Mouse (Mus musculus): ENCODE results near the gene Ifnl2.

The Ifnl2 gene

DNA sequence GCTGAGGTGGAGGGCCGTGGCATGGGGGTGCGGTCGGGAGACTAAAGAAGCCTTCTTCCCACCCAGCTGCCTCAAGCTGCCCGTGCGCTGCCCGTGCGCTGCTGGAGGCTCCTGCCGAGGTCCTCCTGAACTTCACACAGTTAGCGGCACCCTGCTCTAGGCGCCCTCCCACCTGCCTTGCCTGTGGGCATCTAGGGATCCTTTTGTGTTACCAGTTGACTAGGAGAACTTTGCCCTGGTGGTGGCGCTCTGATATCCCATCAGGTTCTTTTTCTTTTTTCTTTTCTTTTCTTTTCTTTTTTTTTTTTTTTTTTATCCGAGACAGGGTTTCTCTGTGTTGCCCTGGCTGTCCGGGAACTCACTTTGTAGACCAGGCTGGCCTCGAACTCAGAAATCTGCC is 19.4 kb downstream of the Ifnl2 start:
- no peak for DNase-seq (ENCODE audit: low spot score)

DNA sequence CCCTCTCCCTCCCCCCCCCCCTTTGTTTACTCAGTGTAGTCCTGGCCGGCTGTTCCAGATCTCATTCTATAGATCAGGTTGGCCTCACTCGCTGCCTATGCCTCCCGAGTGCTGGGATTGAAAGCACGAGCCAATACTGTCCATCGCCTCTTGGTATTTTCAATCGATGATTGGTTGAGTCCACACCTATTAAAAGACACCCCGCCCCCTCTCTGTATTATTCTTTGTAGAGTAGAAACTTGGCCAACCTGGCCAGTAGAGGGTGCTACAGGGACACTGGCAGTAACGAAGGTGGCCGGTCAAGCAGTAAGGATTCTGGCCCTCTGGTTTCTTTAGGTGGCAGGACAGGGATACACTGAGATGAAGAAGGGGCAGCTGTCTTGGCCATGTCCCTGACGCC is 19.8 kb downstream of the Ifnl2 start:
- peak; percentile 81 for DNase-seq (ENCODE audit: low spot score)

DNA sequence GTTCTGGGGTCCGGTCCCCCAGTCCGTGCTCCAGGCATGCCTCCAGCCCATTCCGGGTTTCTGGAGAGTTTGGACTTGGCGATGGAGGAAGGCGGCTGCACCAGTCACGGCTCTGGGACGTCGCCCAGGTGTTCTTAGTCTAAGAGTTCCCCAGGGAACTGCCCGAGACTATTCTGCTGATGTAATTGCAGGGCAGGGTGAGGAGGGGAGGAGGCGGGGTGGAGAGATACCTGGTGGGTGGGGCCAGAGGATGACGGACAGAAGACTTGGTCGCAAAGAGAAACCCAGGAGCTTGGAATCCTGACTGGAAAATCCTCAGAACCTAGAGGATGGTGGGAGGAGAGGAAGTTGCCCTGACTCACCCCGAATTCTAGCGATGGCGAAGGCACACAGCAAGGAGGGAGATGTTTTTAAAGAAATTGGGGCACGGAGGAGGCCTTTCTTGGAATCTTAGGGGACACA is 22.2 kb downstream of the Ifnl2 start:
- no peak for DNase-seq (ENCODE audit: low spot score)

DNA sequence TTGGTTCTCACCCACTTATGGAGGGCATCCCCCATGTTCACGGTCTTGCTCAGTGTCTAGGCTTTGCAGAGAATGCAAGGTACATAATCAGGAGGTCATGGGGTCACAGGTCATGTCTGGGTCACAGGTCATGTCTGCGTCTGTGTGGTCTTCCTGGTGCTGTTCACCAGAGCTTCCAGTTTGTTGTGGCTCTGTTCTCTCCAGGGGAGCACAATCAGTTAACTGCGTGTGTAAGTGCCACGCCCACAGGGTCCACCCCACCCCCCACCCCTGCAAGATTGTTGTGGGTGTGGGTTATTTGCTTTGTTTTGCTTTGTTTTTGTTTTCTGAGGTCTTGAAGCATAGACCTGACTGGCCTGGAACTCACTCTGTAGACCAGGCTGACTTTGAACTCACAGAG is 26.1 kb downstream of the Ifnl2 start:
- peak; percentile 44 for DNase-seq (ENCODE audit: low spot score)

DNA sequence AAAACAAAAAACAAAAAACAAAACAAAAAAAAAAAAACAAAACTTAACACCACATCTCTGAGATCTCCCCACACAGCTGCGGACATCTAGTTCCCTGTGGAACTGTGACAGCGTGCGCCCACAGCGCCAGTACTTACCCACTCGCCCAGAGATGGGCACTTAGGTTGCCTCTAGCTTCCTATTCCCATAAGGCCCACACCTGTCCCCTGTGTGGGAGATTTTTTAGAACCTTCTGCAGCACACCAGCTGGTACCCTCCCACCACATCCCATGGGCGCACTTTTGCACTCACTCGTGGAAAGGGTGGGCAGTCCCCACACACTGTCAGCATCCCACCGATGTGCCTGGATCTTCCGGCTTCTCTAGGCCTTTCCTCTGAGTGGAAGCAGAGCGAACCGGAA is 27.4 kb downstream of the Ifnl2 start:
- no peak for DNase-seq (ENCODE audit: low spot score)

DNA sequence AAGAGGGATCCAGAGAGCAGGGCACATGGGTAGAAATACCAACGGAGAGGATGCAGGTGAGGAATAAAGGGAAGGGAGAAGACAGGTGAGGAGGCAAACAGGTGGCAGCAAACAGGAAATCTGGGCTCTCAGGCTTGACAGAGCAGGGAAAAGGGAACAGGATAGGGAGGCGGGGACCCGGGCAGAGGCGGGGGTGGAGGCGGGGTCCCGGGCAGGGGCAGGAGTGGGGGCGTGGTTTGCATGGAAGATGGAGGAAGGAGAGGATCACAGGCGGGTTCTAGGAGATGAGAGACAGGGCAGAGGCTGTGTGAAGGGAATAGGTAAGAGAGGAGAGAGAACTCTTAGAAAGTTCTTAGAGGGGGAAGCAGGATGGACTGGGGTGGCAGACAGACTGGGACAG is 31.4 kb downstream of the Ifnl2 start:
- peak; percentile 13 for DNase-seq (ENCODE audit: low spot score)

DNA sequence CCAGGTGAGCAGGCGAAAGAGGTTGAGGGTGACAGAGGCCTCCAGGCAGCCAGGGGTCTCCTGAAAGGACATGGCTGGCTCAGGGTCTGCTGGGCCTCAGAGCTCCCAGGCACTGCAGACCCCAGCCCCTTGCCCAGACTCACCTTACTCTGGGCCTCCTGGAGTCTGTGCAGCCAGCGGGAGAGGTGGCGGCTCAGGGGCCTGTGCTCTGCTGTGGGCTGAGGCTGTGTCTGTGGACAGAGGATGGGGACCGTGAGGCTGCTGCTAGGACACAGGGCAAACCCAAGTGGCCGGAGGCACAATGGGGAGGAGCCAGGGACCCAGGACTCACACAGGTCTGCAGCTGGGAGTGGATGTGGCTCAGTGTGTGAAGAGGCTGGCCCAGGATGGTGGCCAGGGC is 32.9 kb downstream of the Ifnl2 start:
- DNase-seq (ENCODE audit: low spot score): no peak

DNA sequence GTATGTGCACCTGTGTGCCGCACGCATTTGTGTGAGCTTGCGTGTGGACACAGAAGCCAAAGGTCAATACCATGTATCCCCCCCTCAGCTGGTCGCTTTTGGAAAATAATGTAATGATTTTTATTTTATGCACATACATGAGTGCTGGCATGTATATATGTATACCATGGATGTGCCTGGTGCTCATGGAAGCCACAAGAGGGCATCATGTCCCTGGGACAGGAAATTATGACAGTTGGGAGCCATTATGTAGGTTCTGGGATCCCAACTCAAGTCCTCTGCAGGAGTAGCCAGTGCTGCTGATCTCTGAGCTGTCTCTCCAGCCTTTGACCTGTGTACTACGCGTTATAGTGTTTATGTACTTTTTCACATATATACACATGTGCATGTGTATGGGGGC is 34.1 kb downstream of the Ifnl2 start:
- DNase-seq (ENCODE audit: low spot score): no peak

DNA sequence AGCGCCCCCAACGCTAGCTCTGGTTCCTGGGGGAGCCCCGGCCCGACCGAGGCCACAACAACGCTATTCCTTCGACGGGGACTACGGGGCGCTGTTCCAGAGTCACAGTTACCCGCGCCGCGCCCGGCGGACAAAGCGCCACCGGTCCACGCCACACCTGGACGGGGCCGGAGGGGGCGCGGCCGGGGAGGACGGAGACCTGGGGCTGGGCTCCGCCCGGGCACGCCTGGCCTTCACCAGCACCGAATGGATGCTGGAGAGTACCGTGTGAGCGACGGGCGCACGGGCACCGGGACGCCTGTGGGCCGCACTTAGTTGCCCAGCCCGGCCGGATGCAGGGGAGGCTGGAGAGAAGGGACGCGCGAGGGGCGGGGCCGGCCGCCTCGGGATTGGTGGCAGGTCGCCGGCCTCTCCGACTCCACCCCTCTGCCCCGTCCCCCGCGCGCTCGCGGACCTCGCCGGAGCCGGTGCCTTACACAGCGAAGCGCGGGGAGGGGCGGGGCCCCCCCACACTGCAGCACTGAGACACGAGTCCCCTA is 43.0 kb downstream of the Ifnl2 start:
- peak; percentile 67 for DNase-seq (ENCODE audit: low spot score)

DNA sequence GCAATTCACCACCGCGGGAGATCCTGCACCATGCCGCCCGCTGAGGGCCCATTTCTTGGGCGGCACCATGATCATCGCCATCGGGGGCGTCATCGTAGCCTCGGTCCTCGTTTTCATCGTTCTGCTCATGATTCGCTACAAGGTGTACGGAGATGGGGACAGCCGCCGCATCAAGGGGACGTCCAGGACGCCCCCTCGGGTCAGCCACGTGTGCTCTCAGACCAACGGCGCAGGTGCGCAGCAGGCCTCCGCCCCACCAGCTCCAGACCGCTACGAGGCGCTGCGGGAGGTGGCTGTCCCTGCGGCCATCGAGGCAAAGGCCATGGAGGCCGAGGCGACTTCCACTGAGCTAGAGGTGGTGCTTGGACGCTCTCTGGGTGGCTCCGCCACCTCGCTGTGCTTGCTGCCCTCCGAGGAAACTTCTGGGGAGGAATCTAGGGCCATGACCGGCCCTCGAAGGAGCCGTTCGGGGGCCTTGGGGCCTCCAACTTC is 43.5 kb downstream of the Ifnl2 start:
- DNase-seq (ENCODE audit: low spot score): peak; percentile 56

DNA sequence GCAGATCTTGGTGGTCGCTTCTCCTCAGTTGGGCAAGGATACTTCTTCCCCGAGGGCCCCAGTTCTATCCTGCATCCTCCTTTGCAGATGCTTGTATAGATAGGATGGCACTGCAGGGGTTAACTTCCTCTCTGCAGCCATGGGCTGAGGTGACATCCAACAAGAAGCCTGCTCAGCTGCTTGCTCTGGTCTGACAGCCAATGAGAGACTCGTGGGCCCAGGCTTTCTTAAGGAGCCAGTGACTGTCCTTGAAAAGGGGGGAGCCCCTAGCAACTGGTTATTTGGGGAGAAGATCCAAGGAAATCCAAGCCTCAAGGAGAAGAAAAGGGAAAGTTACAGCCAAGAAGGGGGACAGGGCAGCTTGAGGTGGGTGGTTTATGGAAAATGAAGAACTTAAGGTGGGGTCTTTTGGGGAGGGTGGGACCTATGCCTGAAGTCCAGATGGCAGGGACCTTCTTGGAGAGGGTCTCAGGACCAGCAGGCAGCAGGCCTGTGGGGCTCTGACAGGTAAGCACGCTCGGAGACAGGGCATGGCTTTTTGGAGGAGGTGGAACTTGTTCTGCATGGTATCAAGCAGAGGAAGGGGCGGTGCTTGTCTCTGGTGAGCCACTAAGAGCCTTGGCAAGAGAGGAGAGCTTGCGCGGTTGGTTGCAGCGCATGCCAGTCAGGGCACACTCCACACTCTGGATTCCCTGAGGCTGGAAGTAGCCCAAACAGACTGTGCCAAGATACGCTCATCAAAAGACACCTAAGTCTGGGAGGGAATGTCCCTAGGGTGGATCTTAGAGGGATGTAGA is 45.6 kb downstream of the Ifnl2 start:
- DNase-seq (ENCODE audit: low spot score): peak; percentile 69

DNA sequence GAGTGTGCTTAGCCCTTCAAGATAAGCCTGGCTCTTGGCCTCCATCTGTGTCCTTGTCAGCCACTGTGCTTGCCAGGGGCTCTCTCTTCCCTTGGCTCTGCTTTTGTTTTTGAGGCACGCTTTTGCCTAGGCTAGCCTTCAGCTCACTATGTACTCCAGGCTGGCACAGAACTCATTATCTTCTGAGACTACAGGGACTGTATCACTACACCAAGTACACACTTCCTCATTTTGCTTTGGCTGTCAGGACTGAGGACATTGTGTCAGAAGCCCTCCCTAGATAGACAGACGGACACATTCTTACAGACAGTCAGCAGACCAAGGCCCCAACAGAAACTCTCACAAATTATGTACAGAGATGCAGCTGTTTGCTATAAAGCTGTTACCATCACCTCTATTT is 47.5 kb downstream of the Ifnl2 start:
- DNase-seq (ENCODE audit: low spot score): no peak

DNA sequence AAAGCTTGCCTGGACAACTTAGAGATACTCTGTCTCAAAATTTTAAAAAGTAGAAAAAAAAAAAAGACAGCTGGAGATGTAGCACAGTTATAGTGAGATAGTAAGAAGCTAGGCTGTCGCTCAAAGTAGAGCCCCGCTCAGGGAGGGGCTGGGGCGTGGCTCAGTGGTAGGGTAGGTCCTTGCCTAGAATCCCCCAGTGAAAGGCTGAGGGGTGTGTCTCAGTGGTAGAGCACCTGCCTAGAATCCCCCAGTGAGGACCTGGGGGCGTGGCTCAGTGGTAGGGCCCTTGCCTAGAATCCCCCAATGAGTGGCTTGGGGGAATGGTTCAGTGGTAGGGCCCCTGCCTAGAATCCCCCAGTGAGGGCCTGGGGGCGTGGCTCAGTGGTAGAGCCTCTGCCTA is 49.9 kb downstream of the Ifnl2 start:
- DNase-seq (ENCODE audit: low spot score): no peak

Data from embryo, embryonic 10 days (tissue).